Mouse (Mus musculus): ENCODE results near the gene Rep15. TPM values are rescaled to one million over a fixed set of nuclear protein-coding genes. Genes with fewer than 3 reads are reported as not detected.

The Rep15 gene
- polyA plus RNA-seq, 1 experiment from 2014 or later = 1.1 TPM

DNA sequence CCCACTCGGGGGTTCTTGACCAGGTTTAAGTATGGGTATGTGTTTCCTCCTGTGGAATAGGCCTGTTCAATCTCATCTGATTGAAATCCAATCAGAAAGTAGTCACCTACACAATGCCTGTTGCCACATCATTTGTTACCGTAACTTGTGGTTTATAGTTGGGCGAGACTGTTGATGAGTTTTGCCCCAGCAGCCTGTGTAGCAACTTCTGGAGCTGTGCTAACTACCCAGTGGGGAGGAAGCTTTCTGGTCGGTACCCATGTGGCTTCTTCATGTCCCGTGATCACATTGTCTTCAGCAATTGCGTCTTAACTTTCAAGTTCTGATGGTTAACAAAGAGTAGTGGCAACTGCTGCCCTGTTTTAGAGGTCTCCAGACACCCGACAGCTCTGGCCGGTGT is 19.3 kb downstream of the Rep15 start:
- H3K27ac ChIP-seq (ENCODE audit: low read length) = no peak overlapping the region
- no peak overlapping the region for H3K4me3 ChIP-seq (replicated peaks; ENCODE audit: low read length)
- no peak overlapping the region for H3K9ac ChIP-seq (replicated peaks; ENCODE audit: low read depth, low read length)
- peaks cover 17% of the 10 kb centered on the region for H3K36me3 ChIP-seq (ENCODE audit: control insufficient read depth, insufficient read depth)
- H3K9me3 ChIP-seq (ENCODE audit: control insufficient read depth, low read length) = no peaks in the 10 kb centered on the region
- no peak overlapping the region for H3K4me2 ChIP-seq (ENCODE audit: low read length)
- ATAC-seq = no peak
- H3K4me1 ChIP-seq (replicated peaks; ENCODE audit: control insufficient read depth, insufficient read depth, low read length) = peaks cover 10% of the 10 kb centered on the region; the same call in 1 of the 2 replicates
- H3K27me3 ChIP-seq (replicated peaks; ENCODE audit: control insufficient read depth, insufficient read depth, low read length) = no peaks in the 10 kb centered on the region
- 96% methylated on average over 8 of the region's 8 CpGs for WGBS

GRCm38 (mm10) chr6:147052440-147052839 is 20.1 kb downstream of the Rep15 start:
- H3K9ac ChIP-seq (replicated peaks; ENCODE audit: low read depth, low read length) = no peak overlapping the region
- 92% methylated on average over 9 of the region's 9 CpGs for WGBS
- peaks cover 16% of the 10 kb centered on the region for H3K36me3 ChIP-seq (ENCODE audit: control insufficient read depth, insufficient read depth)
- H3K4me1 ChIP-seq (replicated peaks; ENCODE audit: control insufficient read depth, insufficient read depth, low read length) = peaks cover 10% of the 10 kb centered on the region; the same call in 1 of the 2 replicates
- no peak overlapping the region for H3K4me3 ChIP-seq (replicated peaks; ENCODE audit: low read length)
- no peak overlapping the region for H3K4me2 ChIP-seq (ENCODE audit: low read length)
- ATAC-seq = no peak
- no peaks in the 10 kb centered on the region for H3K27me3 ChIP-seq (replicated peaks; ENCODE audit: control insufficient read depth, insufficient read depth, low read length)
- H3K9me3 ChIP-seq (ENCODE audit: control insufficient read depth, low read length) = no peaks in the 10 kb centered on the region
- H3K27ac ChIP-seq (ENCODE audit: low read length) = no peak overlapping the region

DNA sequence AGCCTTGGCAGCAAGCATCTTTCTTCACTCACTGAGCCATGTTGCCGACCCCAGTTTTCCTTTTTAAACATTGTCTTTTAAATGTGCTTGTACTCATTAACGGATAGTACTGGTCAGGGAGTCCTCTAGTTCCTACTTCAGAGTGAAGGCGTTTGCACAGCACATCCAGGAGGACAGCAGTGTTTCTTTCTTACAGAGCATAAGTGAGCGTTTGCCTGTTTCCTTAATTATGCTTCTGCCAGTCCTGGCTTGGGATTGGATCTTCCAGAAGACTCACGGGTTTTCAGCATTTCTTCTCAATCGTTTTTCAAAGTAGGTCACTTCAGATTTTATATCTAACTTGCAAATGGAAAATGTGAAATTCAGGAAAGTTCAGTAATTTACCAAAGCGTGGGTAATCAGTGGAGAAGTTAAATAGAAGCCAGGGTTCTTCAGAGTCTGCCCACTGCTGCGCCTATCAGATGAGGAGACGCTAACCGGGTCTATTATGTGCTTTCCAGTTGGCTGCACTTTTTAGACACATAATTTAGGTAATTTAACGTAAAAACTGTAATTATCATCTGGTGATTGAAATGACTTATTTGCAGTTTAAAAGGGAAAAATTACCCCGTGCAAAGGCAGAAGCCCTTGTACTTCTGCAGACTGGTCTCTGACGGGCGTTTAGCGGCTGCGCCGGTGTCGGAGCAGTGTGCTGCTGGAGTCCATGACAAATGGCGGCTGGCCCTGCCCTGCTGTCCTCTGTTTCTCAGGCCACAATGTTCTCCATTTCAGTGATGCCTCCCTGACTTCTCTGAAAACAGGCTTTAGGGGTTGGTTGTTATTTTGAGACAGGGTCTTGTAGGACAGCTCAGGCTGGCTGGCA is 21.6 kb downstream of the Rep15 start:
- no peak overlapping the region for H3K4me3 ChIP-seq (replicated peaks; ENCODE audit: low read length)
- H3K4me1 ChIP-seq (replicated peaks; ENCODE audit: control insufficient read depth, insufficient read depth, low read length) = peaks cover 10% of the 10 kb centered on the region; the same call in 1 of the 2 replicates
- 56% methylated on average over 19 of the region's 19 CpGs for WGBS
- no peaks in the 10 kb centered on the region for H3K9me3 ChIP-seq (ENCODE audit: control insufficient read depth, low read length)
- H3K27me3 ChIP-seq (replicated peaks; ENCODE audit: control insufficient read depth, insufficient read depth, low read length) = no peaks in the 10 kb centered on the region
- H3K36me3 ChIP-seq (ENCODE audit: control insufficient read depth, insufficient read depth) = peaks cover 11% of the 10 kb centered on the region
- H3K27ac ChIP-seq (ENCODE audit: low read length) = no peak overlapping the region
- H3K4me2 ChIP-seq (ENCODE audit: low read length) = no peak overlapping the region
- H3K9ac ChIP-seq (replicated peaks; ENCODE audit: low read depth, low read length) = no peak overlapping the region
- peak; percentile 93 for ATAC-seq

- Histone ChIP-seq H3K27ac (ENCODE audit: low read length) (no peak overlapping the region), H3K9me3 (ENCODE audit: control insufficient read depth, low read length) (no peaks in the 10 kb centered on the region), H3K36me3 (ENCODE audit: control insufficient read depth, insufficient read depth) (peaks cover 7% of the 10 kb centered on the region), H3K4me1 (replicated peaks; ENCODE audit: control insufficient read depth, insufficient read depth, low read length) (peaks cover 10% of the 10 kb centered on the region; the same call in 1 of the 2 replicates), H3K27me3 (replicated peaks; ENCODE audit: control insufficient read depth, insufficient read depth, low read length) (no peaks in the 10 kb centered on the region), H3K4me2 (ENCODE audit: low read length) (no peak overlapping the region), H3K4me3 (replicated peaks; ENCODE audit: low read length) (no peak overlapping the region), H3K9ac (replicated peaks; ENCODE audit: low read depth, low read length) (no peak overlapping the region)
- 86% methylated on average over 10 of the region's 10 CpGs for WGBS
- ATAC-seq = no peak
Measured at GRCm38 (mm10) chr6:147055374-147055977, 23.1 kb downstream of the Rep15 start.

GRCm38 (mm10) chr6:147059326-147059725 is 26.9 kb downstream of the Rep15 start:
- H3K36me3 ChIP-seq (ENCODE audit: control insufficient read depth, insufficient read depth) = peaks cover 5% of the 10 kb centered on the region; the same call in 1 of the 2 replicates
- WGBS = 79% methylated on average over 7 of the region's 7 CpGs

DNA sequence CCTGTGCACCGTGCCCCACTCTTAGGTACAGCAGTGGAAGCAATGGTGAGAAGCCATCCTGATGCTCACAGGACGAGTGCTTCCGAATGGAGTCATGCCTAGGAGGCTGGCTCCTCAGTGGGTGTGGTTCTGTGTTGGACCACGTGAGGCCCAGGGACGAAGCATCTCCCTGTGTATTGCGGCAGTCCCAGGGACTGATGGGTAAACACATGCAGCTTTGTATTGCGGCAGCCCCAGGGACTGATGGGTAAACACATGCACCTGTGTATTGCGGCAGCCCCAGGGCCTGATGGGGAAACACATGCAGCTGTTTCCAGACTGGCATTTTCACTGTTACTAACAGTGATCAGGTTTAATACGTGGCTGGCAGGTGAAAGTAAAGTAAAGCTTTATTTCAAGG is 29.2 kb downstream of the Rep15 start:
- 42% methylated on average over 9 of the region's 9 CpGs for WGBS
- Histone ChIP-seq H3K4me1 (replicated peaks; ENCODE audit: control insufficient read depth, insufficient read depth, low read length) (peaks cover 11% of the 10 kb centered on the region), H3K4me3 (replicated peaks; ENCODE audit: low read length) (no peak overlapping the region), H3K27me3 (replicated peaks; ENCODE audit: control insufficient read depth, insufficient read depth, low read length) (no peaks in the 10 kb centered on the region), H3K36me3 (ENCODE audit: control insufficient read depth, insufficient read depth) (peaks cover 5% of the 10 kb centered on the region; the same call in 1 of the 2 replicates), H3K9me3 (ENCODE audit: control insufficient read depth, low read length) (no peaks in the 10 kb centered on the region), H3K4me2 (ENCODE audit: low read length) (no peak overlapping the region), H3K9ac (replicated peaks; ENCODE audit: low read depth, low read length) (no peak overlapping the region), H3K27ac (ENCODE audit: low read length) (peak overlapping the region; percentile 20; the same call in 1 of the 2 replicates)
- ATAC-seq = peak; percentile 90

More at GRCm38 (mm10) chr6:147059326-147059725, 26.9 kb downstream of the Rep15 start:
- Histone ChIP-seq H3K27ac (ENCODE audit: low read length) (no peak overlapping the region), H3K9me3 (ENCODE audit: control insufficient read depth, low read length) (no peaks in the 10 kb centered on the region), H3K4me2 (ENCODE audit: low read length) (no peak overlapping the region), H3K27me3 (replicated peaks; ENCODE audit: control insufficient read depth, insufficient read depth, low read length) (no peaks in the 10 kb centered on the region), H3K9ac (replicated peaks; ENCODE audit: low read depth, low read length) (no peak overlapping the region), H3K4me3 (replicated peaks; ENCODE audit: low read length) (no peak overlapping the region), H3K4me1 (replicated peaks; ENCODE audit: control insufficient read depth, insufficient read depth, low read length) (peaks cover 20% of the 10 kb centered on the region)
- ATAC-seq = no peak

DNA sequence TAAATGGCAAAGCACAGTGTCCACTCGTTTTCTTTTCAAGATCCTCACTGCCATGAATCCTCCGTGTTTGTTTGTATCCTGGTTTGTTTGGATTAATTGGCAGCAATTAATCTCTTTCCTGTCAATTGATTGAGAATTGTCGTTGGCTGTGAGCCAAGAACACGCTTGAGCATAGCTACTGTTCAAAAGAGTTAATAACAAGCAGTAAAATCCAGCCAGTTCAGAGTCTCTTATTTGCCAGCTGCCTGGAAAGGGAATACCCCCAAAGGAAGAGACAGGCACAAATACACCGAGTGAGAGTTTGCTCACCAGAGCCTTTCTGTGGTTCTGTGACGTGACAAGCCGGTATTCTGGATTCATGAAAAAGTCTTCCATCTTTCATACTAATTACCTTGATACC is 29.6 kb downstream of the Rep15 start:
- Histone ChIP-seq H3K9me3 (ENCODE audit: control insufficient read depth, low read length) (no peaks in the 10 kb centered on the region), H3K4me1 (replicated peaks; ENCODE audit: control insufficient read depth, insufficient read depth, low read length) (peaks cover 11% of the 10 kb centered on the region), H3K4me3 (replicated peaks; ENCODE audit: low read length) (no peak overlapping the region), H3K27ac (ENCODE audit: low read length) (peak overlapping the region; percentile 20; the same call in 1 of the 2 replicates), H3K4me2 (ENCODE audit: low read length) (no peak overlapping the region), H3K36me3 (ENCODE audit: control insufficient read depth, insufficient read depth) (peaks cover 7% of the 10 kb centered on the region), H3K9ac (replicated peaks; ENCODE audit: low read depth, low read length) (no peak overlapping the region), H3K27me3 (replicated peaks; ENCODE audit: control insufficient read depth, insufficient read depth, low read length) (no peaks in the 10 kb centered on the region)
- ATAC-seq = peak; percentile 77
- 20% methylated on average over 7 of the region's 7 CpGs for WGBS

DNA sequence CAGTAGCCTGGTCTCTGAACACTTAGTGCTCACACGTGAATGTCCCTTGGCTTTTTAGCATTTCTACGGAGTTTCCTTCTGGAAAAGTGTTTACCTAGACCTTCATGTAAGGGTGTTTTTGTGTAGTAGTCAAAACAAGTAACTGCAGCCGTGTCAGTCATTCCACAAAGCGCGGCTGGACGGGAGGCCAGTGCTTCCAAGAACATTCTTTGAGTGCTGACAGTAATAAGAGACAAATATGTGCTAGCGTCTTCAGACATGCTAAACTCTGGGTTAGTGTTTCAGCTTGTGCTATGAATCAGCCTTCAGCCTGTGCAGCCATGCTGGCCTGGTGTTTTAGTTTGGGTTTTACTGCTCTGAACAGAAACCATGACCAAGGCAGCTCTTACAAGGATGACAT is 30.3 kb downstream of the Rep15 start:
- Histone ChIP-seq H3K4me1 (replicated peaks; ENCODE audit: control insufficient read depth, insufficient read depth, low read length) (peaks cover 11% of the 10 kb centered on the region), H3K4me3 (replicated peaks; ENCODE audit: low read length) (no peak overlapping the region), H3K27me3 (replicated peaks; ENCODE audit: control insufficient read depth, insufficient read depth, low read length) (no peaks in the 10 kb centered on the region), H3K9ac (replicated peaks; ENCODE audit: low read depth, low read length) (no peak overlapping the region), H3K4me2 (ENCODE audit: low read length) (no peak overlapping the region), H3K36me3 (ENCODE audit: control insufficient read depth, insufficient read depth) (peaks cover 11% of the 10 kb centered on the region), H3K9me3 (ENCODE audit: control insufficient read depth, low read length) (no peaks in the 10 kb centered on the region), H3K27ac (ENCODE audit: low read length) (no peak overlapping the region; the same call in 1 of the 2 replicates)
- WGBS = 73% methylated on average over 7 of the region's 7 CpGs
- no peak for ATAC-seq

- no peak for ATAC-seq
- peaks cover 11% of the 10 kb centered on the region for H3K4me1 ChIP-seq (replicated peaks; ENCODE audit: control insufficient read depth, insufficient read depth, low read length)
- H3K36me3 ChIP-seq (ENCODE audit: control insufficient read depth, insufficient read depth) = peaks cover 11% of the 10 kb centered on the region
Measured at GRCm38 (mm10) chr6:147064226-147064943, 32.0 kb downstream of the Rep15 start.

More at GRCm38 (mm10) chr6:147064226-147064943, 32.0 kb downstream of the Rep15 start:
- H3K4me3 ChIP-seq (replicated peaks; ENCODE audit: low read length) = no peak overlapping the region
- H3K27ac ChIP-seq (ENCODE audit: low read length) = no peak overlapping the region
- H3K4me2 ChIP-seq (ENCODE audit: low read length) = no peak overlapping the region
- 95% methylated on average over 10 of the region's 10 CpGs for WGBS
- no peaks in the 10 kb centered on the region for H3K9me3 ChIP-seq (ENCODE audit: control insufficient read depth, low read length)
- no peaks in the 10 kb centered on the region for H3K27me3 ChIP-seq (replicated peaks; ENCODE audit: control insufficient read depth, insufficient read depth, low read length)
- H3K9ac ChIP-seq (replicated peaks; ENCODE audit: low read depth, low read length) = no peak overlapping the region
